Mouse (Mus musculus): ENCODE results near the gene Usp6nl.

The Usp6nl gene

DNA sequence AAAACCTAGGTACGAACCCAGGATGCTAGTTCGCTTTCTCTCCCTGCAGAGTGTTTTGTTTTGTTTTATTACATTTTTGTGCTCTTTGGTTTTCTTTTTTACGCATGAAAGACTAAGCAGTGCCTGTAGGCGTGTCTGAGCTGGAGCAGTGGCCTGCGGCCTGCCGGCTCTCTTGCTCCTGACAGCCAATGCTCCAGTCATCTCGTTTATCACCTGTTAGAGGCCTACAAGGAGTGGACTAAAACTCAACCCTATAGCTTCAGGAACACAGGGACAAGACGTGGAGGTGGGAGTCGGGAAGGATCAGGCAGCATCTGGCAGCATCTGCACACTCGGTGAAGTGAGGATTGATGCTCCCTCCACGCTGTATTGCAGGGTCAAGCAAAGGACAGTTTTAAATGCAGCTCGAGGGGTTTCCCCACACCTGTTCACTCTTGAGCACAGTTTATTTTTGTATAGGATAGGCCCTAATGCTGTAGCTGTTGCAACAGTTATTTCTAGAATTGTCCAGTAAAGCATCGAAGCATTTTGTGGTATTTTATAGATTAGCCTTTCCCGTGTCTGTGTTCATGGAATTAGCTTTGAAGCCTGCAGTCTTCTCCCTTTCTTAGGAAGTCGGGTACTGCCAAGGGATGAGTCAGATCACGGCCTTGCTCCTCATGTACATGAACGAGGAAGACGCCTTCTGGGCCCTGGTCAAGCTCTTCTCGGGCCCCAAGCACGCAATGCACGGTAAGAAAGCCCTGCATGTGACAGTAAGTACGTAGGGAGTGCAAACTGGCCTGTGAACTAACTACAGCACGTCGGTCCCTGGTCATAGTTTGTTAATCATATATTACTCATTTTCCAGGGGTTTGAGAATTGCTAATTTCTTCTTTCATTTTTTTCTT is 101.4 kb downstream of the Usp6nl start:
- no peak for DNase-seq

DNA sequence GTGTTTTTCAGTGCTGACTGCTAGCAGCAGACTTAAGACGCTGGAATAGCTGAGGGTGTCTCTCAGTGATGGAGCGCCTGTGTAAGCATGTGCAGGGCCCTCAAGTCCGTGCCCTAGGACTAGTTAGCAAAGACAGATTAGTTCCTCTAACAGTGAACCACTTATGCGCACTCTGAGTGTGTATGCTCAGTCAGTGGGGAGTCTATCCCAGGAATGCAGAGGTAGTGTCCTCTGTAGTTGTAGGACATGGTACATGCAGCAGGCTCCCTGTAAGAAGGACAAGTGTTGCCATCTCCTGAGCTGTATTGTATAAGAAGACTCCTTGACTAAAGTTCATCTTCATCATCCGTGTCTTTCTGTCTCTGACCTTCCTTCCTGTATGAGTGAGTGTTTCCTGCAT is 102.4 kb downstream of the Usp6nl start:
- DNase-seq, result no peak

DNA sequence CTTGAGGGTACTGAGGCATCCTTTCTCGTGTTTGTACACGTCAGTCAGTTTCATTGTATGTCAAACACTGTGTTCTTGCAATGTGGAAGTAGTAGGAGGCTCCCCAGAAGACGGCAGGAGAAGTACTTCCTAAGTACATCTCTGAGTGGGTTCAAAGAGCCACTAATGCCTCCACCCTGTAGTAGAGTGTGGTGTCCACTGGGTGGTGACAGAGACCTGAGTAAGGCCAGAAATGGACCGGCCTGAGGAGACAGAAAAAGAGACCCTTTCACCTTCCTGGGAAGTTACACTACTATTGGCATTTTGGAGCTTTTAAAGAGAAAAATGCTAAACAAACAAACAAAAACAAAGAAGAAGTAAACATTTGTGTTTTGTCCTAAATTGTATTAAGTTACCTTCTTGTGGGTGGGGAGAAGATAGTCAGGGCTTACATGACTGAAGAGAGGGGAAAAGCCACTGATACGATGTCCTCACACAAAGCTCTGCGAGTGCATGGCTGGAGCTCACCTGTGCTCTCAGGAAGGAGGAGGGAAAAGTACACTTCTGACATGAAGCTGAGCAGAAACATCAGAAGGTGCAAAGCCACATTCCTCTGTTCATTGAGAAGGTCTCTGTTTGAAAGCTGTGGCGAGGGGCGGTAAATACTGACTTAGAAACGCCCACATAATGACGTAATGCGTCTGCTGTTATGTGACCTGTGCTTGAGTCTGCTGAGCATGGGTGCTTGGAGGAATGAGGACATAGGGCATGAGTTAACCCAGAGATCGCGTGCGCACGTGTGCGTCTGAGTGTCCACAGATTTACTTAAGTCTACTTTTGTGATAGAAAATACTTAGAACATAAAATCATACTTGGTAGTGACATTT is 113.9 kb downstream of the Usp6nl start:
- DNase-seq, result peak; percentile 27

DNA sequence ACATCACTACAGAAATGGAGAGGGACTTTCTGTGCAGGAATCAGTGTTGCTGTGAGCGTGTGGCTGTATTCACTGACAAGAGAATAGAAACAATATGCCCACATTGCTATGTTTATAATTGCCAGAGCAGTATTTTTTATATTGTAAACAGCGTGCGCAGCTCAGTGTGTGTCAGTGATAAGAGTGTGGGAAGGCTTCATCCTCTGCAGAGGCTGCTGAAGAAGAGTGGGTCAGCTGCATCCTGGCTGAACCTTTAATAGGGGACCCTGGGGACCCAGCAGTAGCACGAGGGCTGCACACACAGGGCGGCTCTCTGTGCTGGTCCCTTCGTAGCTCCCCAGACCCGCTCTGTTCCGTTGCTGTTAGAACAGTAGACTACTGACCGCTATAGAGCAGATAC is 119.2 kb downstream of the Usp6nl start:
- DNase-seq, result no peak

DNA sequence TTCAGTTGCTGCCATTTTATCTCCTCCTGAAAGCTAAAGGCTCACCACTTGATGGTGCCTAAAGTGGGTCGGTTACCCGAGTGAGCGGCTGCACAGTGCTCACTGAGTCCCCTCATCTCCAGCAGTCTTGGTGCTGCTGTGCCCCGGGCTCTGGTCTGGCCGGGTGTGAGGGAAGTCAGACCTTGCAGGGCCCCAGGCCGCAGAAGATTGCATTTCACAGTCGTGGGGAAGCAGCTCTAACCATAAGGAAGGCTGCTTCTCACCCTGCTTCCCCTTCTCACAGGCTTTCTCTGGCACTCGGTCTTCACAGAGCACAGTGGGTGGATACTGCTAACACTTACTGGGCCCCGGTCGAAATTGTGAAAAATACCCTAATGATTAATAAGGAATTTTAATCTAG is 119.8 kb downstream of the Usp6nl start:
- no peak for DNase-seq

DNA sequence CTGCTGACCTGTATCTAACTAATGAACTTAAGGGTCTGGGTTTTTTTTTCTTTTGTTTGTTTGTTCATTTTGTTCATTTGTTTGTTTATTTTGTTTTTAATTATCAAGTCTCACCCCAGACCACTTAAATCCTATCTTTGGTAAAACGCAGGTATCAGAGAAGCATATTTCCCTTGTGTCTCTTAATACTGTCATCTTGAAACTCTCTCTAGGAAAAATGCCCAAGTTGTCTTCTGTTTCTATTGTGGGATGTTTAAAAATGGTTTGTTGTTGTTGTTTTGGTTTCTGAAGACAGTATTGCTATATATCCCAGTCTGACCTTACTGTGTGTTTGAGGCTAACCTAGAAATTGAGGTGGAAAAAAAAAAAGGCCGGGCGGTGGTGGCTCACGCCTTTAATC is 121.5 kb downstream of the Usp6nl start:
- no peak for DNase-seq

DNA sequence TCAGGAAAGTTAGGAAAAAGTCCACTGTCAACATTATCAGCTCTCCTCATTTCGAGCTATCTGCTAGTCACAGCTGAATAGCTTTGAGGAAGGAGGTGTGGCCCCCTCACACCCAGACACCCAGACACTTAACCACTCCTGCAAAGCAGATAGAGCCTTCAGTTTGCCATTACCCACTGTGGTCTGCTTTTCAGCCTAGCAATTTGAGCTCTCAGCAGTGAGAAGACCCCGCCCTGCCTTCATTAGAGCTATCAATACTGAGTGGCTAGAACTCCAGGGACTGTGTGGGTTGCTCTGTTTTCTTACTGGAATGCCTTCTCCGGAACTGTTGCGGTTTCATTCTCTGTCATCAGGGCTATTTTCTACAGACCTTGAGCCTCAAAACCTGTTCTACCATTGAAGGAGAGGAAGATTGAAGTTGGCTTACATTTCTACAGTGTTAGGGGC is 122.3 kb downstream of the Usp6nl start:
- DNase-seq, result no peak

DNA sequence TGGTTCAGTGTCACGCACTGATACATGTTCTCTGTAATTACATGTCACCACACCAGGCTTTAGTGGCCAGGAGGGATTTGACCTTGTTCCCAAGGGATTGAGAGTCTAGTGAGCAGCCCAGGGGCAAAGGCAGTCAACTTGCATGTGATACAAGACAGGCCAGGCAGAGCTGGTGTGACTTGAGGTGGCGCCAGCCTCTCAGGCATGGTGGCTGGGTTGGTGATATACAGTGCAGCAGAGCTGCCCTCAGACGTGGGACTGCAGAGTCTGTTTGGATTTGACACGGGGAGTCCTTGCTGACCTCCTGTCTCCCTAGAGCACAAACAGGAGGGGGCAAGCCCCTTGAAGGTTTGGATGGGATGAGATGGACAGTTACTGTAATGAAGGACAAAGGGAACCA is 123.4 kb downstream of the Usp6nl start:
- no peak for DNase-seq

DNA sequence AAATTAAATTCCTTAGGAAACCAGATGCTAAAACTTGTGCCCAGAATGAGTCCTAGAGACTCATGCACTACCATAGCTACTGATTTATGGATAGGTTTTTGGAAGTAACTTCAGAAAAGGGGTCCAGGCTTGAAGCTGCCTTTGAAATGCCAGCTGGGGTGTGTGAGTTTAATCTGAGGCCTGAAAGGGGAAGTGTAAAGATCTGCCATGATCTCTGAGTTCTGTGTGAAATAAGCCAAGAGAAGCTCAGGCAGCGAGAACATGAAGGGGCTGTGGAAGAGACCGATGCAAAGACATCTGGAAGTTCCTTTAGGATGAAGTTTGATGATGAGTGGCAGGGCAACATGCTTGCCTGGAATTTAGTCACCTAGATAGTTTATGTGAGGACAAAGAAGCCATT is 126.4 kb downstream of the Usp6nl start:
- no peak for DNase-seq

DNA sequence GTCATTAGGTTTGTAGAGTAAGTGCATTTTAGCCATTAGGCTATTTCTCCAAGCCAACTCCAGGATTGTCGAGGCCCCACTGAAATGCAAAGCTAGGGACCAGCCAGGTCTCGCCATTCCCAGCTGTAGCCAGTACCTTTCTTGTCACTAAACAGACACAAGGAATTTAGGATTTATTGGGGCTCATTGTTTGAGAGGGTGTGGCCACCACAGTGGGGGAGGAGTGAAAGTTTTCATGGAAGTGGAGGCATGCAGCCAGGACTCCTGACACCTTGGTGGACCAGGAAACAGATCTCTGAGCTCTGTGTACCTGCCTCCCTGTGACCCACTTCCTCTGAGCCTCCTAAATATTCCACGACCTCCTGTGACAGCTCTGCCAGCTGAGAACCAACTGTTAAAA is 127.2 kb downstream of the Usp6nl start:
- DNase-seq, result no peak

DNA sequence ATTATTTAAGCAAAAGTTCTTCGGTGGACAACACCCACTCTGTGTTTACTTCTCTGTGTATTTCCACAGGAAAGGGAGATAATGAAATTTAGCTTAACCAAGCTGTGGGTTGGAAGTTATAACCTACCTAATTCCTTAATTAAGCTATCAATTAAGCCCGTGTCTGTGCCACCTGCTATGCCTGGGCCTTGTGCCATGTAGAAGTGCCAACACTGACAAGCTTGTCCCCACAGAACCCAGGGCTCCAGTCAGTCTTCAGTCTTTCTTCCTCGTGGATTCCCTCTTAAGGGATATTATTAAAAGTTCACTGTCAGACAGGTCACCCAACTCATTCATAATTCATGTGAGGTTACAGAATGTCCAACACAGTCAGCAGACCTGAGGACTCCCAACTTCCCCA is 128.1 kb downstream of the Usp6nl start:
- peak; percentile 35 for DNase-seq

DNA sequence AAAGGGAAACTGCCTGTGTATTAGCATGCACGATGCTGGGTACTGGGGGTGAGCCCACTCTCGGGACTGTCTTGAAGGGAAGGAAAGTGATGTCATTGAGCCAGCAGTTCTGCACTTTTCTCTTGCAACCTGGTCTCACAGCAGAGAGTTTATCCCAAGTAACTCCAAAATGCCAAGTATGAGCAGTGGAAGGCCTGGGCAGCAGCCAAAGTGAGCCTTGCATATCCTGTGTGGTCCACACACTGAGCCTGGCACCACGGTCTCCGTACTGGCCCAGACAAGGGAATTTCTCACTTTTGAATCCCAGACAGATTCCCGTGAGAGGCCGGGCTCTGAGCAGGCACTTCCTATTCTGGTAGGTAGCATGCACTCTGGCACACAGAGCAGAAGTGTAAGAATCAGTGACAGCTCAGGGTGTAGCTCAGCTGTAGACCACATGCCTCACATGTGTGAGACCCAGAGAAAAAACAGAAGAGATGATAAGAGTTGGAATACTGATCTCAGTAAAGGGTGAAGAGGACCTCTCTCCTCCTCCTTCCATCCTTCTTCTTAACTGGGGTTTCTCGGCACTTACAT is 132.6 kb downstream of the Usp6nl start:
- DNase-seq, result no peak

DNA sequence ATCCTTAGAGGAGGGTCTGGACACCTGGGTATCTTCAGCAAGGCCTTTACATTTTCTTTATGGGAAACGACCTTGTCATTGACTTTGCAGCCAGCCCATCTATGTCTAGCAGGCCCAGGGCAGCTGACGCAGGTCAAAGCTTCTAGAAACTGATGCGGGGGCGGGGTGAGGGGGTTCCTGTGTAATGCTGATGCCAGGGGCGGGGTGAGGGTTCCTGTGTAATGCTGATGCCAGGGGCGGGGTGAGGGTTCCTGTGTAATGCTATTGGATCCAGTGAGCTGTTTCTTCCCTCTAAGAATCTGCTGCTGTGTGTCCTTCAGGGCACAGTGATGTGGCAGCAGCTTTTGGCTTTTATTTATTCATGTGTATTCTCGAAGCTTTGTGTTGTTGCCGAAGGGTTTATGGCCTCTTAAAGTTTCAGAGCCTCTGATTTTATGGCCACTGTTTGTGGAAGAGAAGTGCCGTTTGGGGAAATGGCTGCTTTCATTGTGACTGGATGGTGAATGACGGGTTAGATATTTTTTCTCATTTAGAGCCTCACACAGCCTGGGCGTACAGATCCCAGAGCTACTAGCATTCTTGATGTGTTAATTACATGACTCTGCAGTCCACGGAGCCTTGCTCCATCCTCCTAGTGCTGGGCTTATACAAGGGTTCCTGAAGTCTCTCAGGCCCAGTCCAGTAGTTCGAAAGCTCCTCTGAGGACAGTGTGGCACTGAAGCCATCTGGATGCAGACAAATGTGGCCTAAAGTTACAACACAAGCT is 137.0 kb downstream of the Usp6nl start:
- DNase-seq, result no peak

DNA sequence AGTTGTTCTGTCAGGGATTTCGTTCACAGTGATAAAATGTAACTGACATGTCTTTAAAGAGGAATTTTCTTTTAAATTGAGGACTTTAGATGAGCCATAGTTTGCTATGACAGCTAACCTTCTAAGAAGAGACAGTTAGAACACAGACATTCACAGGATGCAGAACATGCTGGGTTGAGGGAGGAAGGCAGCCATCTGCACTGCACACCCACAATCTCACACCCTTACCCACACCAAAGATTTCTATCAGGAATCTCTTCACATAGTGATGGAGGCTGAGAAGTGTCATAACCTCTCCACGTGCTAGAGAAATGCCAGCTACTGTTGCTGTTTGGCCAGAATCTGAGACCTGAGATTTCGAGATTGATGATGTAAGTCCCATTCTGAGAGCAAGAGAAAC is 139.8 kb downstream of the Usp6nl start:
- DNase-seq, result no peak

DNA sequence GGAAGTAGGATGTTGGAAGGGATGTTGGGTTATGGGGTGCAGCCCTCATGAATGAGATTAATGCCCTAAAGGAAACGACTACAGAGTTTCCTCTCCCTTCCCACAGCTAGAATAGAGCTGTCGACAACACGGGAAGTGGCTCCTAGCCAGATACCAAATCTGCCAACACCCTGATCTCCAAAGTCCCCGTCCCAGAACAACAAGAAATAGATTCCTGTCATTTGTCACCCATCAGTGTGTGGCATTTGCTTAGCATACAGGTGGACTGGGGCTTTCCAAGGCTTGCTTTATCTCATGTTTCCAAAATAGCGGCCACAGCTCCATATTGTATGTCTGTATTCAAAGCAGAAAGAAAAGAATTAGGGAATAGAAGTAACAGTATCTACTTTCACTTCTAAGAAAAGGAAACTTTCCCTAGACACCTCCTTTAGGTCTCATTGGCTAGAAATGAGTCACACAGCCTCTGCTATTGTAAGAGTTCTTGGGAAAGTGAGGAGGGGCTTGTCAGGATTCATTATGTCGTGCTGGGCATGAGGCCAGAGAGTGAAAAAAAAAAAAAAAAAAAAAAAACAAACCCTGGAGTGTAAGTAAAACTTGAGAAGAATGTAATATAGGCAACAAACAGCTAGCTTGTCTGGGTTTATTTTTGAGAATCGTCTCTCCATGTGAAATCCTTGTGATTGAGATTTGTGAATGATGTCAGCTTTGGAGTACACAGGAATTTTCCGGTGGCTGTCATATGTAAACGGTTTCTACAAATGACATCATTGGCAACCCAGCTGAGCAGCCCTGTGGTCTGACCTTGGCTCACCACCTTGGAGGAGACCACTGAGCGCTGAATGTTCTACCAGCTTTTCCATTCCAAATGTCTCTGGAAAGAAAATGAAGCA is 141.6 kb downstream of the Usp6nl start:
- no peak for DNase-seq

DNA sequence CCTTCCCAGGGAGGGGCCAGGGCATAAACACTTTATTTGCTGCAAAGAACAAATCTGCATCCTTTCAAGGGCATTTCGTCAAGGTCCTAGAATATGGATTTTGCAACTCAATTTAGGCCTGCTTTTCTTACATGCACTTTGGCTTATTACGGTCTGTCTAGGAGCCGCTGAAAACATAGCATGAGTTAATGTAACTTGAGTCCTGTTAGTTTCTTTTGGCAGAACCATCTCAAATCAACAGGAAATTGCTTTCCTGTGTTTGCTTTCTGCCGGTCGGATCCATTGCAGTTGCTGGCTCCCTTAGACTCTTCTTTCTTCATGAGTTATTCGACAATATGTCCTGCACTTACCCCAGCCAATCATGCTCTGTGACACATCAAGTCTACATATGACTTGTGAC is 143.9 kb downstream of the Usp6nl start:
- no peak for DNase-seq

DNA sequence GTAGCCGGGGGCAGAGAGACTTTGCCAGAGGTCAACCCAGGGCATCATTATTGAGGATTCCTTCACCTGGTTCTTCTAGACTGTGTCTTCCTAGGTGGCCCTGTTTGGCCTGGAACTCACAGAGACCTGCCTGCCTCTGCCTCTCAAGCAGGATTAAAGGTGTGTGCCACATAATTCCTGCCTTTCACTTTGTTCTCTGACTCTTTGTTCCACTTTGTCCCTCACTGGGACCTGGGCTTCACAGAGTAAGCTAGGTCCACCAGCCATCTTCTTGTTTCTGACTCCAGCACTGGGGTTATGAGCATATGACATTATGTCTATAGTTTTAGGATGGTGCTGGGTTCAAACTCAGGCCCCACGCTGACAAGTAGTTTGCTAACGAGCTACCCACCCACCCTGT is 144.9 kb downstream of the Usp6nl start:
- DNase-seq, result no peak

DNA sequence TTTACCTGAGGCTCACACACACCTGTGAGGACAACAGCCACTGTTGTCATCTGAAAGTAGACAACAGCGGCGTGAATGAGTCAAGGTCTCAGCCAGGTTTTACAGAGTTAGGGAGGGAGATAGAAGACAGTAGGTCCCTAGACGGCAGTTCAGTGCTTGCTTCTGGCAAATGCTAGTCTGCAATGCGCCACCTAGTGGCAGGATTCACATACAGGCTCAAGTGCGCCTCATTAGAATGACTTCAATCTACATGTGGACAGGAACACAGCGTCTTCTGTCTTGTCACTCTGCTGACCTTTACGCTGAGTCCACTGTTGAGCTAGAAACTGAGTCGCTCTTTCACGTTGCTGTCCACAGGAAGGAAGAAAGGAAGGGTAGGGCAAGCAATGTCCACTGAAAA is 146.7 kb downstream of the Usp6nl start:
- DNase-seq, result peak; percentile 40

DNA sequence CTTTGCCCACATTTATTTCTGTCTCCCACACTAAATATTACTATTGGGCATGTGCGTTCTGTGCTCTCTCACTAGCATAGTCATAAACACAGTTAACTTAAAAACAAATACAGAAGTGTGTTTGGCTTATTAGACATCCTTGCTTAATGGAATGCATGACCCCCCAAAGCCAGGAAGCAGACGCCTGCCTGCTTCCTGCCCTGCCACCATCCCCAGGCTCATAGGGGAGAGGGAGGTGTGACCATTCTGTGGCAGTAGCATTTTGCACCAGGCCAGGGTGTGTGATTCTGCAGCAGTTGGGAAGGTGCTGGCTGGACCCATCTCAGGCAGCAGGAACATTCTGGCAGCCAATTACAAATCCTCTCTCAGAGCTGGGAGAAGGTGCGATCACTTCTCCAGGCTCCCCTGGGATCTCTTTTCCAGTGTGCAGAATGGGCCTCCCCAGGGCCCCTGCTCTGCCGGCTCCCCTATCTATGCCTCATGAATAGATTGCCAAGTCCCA is 148.7 kb downstream of the Usp6nl start:
- DNase-seq, result no peak

DNA sequence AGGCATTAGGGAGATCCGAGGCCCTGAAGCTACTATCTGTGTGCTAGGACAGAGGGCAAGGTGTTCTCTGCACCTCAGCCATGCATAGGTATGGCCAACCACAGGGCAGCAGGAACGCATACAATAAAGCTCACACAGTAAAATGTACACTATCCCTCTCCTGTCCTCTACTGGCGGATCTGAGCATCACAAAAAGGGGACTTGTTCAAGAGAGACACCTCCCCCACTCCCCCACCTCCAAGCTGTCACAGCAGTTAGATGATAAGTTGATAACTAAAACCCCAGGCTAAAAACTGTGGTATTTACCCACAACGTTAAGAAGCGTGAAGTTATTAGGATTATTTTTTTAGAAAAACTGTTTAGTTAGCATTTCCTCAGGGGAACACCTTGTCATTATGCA is 151.4 kb downstream of the Usp6nl start:
- DNase-seq, result no peak

DNA sequence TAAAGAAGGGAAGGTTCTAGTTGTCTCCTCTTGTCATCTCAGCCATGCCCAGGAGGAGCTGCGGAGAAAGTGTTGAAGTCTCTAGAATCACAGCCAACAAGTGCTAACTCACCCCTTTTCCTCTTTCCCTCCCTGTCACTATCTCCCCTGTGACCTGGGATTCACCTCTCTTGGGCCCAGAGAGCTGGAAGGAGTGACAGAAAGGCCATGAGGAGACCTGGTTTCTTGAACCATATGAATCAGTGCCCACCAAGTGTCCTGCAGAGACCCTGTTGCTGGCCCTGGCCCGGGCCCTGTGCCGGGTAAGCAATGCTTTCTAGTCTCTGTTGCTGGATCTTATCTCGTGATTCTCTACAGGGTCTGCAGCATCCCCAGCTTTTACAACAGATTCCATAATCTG is 155.4 kb downstream of the Usp6nl start:
- DNase-seq, result no peak

Measured in cerebellum, adult 11 months (tissue).